Mouse (Mus musculus): ENCODE results near the gene Actl10. TPM values are rescaled to one million over a fixed set of nuclear protein-coding genes. Genes with fewer than 3 reads are reported as not detected.

The Actl10 gene
- polyA plus RNA-seq, 1 experiment from 2014 or later, result not detected

Other genes starting within 250 kb of the Actl10 start
- gene Bpifb9b, start 244.5 kb upstream of the Actl10 start, polyA plus RNA-seq (2015; fragmentation: Nextera tagmentation; extraction: Ambion mirVana), result not detected in 2 replicates
- 18.0 and 18.9 TPM in 2 replicates for gene Cdk5rap1, start 178.8 kb upstream of the Actl10 start, polyA plus RNA-seq (2015; fragmentation: Nextera tagmentation; extraction: Ambion mirVana)
- 1.7 and 2.0 TPM in 2 replicates for gene Snta1, start 143.7 kb upstream of the Actl10 start, polyA plus RNA-seq (2015; fragmentation: Nextera tagmentation; extraction: Ambion mirVana)
- gene Cbfa2t2, start 115.3 kb upstream of the Actl10 start, polyA plus RNA-seq (2015; fragmentation: Nextera tagmentation; extraction: Ambion mirVana), result 8.4 and 9.6 TPM in 2 replicates
- gene 1700003F12Rik, start 4.7 kb upstream of the Actl10 start, polyA plus RNA-seq (2015; fragmentation: Nextera tagmentation; extraction: Ambion mirVana), result 1.3 and 1.5 TPM in 2 replicates
- 0.81 and 0.88 TPM in 2 replicates for gene Necab3, start 7.1 kb downstream of the Actl10 start, polyA plus RNA-seq (2015; fragmentation: Nextera tagmentation; extraction: Ambion mirVana)
- gene E2f1, start 18.1 kb downstream of the Actl10 start, polyA plus RNA-seq (2015; fragmentation: Nextera tagmentation; extraction: Ambion mirVana), result 16.6 and 17.7 TPM in 2 replicates
- gene Pxmp4, start 51.9 kb downstream of the Actl10 start, polyA plus RNA-seq (2015; fragmentation: Nextera tagmentation; extraction: Ambion mirVana), result 26.8 and 28.9 TPM in 2 replicates
- gene Zfp341, start 61.5 kb downstream of the Actl10 start, polyA plus RNA-seq (2015; fragmentation: Nextera tagmentation; extraction: Ambion mirVana), result 1.9 and 2.1 TPM in 2 replicates
- not detected in 2 replicates for gene 4930519P11Rik, start 61.7 kb downstream of the Actl10 start, polyA plus RNA-seq (2015; fragmentation: Nextera tagmentation; extraction: Ambion mirVana)
- gene Chmp4b, start 99.9 kb downstream of the Actl10 start, polyA plus RNA-seq (2015; fragmentation: Nextera tagmentation; extraction: Ambion mirVana), result 15.0 and 17.5 TPM in 2 replicates
- gene Gm14214, start 218.3 kb downstream of the Actl10 start, polyA plus RNA-seq (2015; fragmentation: Nextera tagmentation; extraction: Ambion mirVana), result not detected in 2 replicates
- gene Raly, start 239.3 kb downstream of the Actl10 start, polyA plus RNA-seq (2015; fragmentation: Nextera tagmentation; extraction: Ambion mirVana), result 26.8 and 29.5 TPM in 2 replicates
- 0.22 TPM in 1 of 2 replicates, not detected in the other for gene a, start 239.6 kb downstream of the Actl10 start, polyA plus RNA-seq (2015; fragmentation: Nextera tagmentation; extraction: Ambion mirVana)

All from liver, embryonic 13.5 days (tissue).